Mouse (Mus musculus) embryonic facial prominence, embryonic 15.5 days (tissue): ENCODE results near the gene Foxo3. TPM values are rescaled to one million over a fixed set of nuclear protein-coding genes. Genes with fewer than 3 reads are reported as not detected.

Source experiments
- ATAC-seq: fragments of 200-750 bp; cut with Nextera tagmentation; 2 replicates; pipeline ENCODE4 v1.8.0; 2017; ENCODE audit warnings: low read depth, moderate TSS enrichment; ENCODE audit not compliant: insufficient number of reproducible peaks, low FRiP score, low TSS enrichment
- H3K27ac ChIP-seq: fragments of 300-500 bp; sonication (generic); replicated peaks from 2 replicates; pipeline ENCODE4 v1.5.1; 2015; ENCODE audit warnings: mild to moderate bottlenecking, inconsistent platforms
- H3K27me3 ChIP-seq: fragments of 300-500 bp; sonication (generic); 2 replicates; pipeline ENCODE4 v1.6.1; 2015; ENCODE audit warnings: inconsistent platforms
- H3K36me3 ChIP-seq: fragments of 300-500 bp; sonication (generic); 2 replicates; pipeline ENCODE4 v1.6.1; 2015; ENCODE audit warnings: mild to moderate bottlenecking, inconsistent platforms
- H3K4me1 ChIP-seq: fragments of 300-500 bp; sonication (generic); 2 replicates; pipeline ENCODE4 v1.6.1; 2015; ENCODE audit warnings: inconsistent platforms
- H3K4me2 ChIP-seq: fragments of 300-500 bp; sonication (generic); replicated peaks from 2 replicates; pipeline ENCODE4 v1.6.1; 2015; ENCODE audit warnings: mild to moderate bottlenecking, inconsistent platforms
- H3K4me3 ChIP-seq: fragments of 300-500 bp; sonication (generic); replicated peaks from 2 replicates; pipeline ENCODE4 v1.5.1; 2015; ENCODE audit warnings: mild to moderate bottlenecking, inconsistent platforms
- H3K9ac ChIP-seq: fragments of 300-500 bp; sonication (generic); 2 replicates; pipeline ENCODE4 v1.6.1; 2015; ENCODE audit warnings: inconsistent platforms
- H3K9me3 ChIP-seq: fragments of 300-500 bp; sonication (generic); replicated peaks from 2 replicates; pipeline ENCODE4 v1.6.1; 2016; ENCODE audit warnings: inconsistent platforms
- WGBS: fragments of 180-500 bp; shearing (Covaris S2); methylation state at CpG from one replicate; pipeline ENCODE4 v1.1.7; 2015; 5-methylcytosine and 5-hydroxymethylcytosine counted together
- polyA plus RNA-seq: library from polyadenylated mRNA; unstranded; fragments of >200 nt; fragmentation: Nextera tagmentation; extraction: Ambion mirVana; gene quantifications from 2 replicates; pipeline ENCODE4 v1.2.1, GENCODE M21; 2015

The Foxo3 gene
- polyA plus RNA-seq, 1 experiment from 2014 or later, result 9.4 TPM

GRCm38 (mm10) chr10:42264195-42264594 lies 12.4 kb downstream of the Foxo3 start:
- H3K4me3 ChIP-seq, result no peak overlapping the region
- ATAC-seq, result no peak
- no peak overlapping the region for H3K4me2 ChIP-seq
- H3K36me3 ChIP-seq, result peaks cover 25% of the 10 kb centered on the region
- no peak overlapping the region for H3K27ac ChIP-seq
- WGBS, result 80% methylated on average over 5 of the region's 5 CpGs
- peaks cover 14% of the 10 kb centered on the region for H3K4me1 ChIP-seq
- H3K27me3 ChIP-seq, result no peaks in the 10 kb centered on the region
- no peak overlapping the region for H3K9ac ChIP-seq
- no peaks in the 10 kb centered on the region for H3K9me3 ChIP-seq

- H3K4me1 ChIP-seq, result peaks cover 12% of the 10 kb centered on the region
- H3K27me3 ChIP-seq, result no peaks in the 10 kb centered on the region
- no peak overlapping the region for H3K4me2 ChIP-seq
- ATAC-seq, result no peak
- no peak overlapping the region for H3K27ac ChIP-seq
- no peak overlapping the region for H3K4me3 ChIP-seq
- no peak overlapping the region for H3K9ac ChIP-seq
- WGBS, result 54% methylated on average over 8 of the region's 8 CpGs
- H3K36me3 ChIP-seq, result peaks cover 25% of the 10 kb centered on the region
- no peaks in the 10 kb centered on the region for H3K9me3 ChIP-seq
These were observed 12.9 kb downstream of the Foxo3 start for GRCm38 (mm10) chr10:42263701-42264100.

- Histone ChIP-seq H3K4me3 (no peak overlapping the region), H3K4me1 (peaks cover 14% of the 10 kb centered on the region), H3K4me2 (no peak overlapping the region), H3K27me3 (no peaks in the 10 kb centered on the region), H3K9ac (no peak overlapping the region), H3K27ac (no peak overlapping the region), H3K36me3 (peaks cover 22% of the 10 kb centered on the region), H3K9me3 (no peaks in the 10 kb centered on the region)
- 87% methylated on average over 3 of the region's 3 CpGs for WGBS
- no peak for ATAC-seq
These were observed 14.5 kb downstream of the Foxo3 start for GRCm38 (mm10) chr10:42262061-42262460.

- WGBS, result 83% methylated on average over 8 of the region's 8 CpGs
- peaks cover 12% of the 10 kb centered on the region for H3K36me3 ChIP-seq
- no peak overlapping the region for H3K4me3 ChIP-seq
- ATAC-seq, result no peak
- H3K27ac ChIP-seq, result no peak overlapping the region
- no peaks in the 10 kb centered on the region for H3K9me3 ChIP-seq
- H3K4me2 ChIP-seq, result no peak overlapping the region
- H3K9ac ChIP-seq, result no peak overlapping the region
- H3K4me1 ChIP-seq, result peaks cover 14% of the 10 kb centered on the region
- H3K27me3 ChIP-seq, result no peaks in the 10 kb centered on the region
These were observed 15.5 kb downstream of the Foxo3 start for GRCm38 (mm10) chr10:42261103-42261502.

GRCm38 (mm10) chr10:42260523-42260922 lies 16.0 kb downstream of the Foxo3 start:
- Histone ChIP-seq H3K4me3 (no peak overlapping the region), H3K4me2 (no peak overlapping the region), H3K36me3 (peaks cover 6% of the 10 kb centered on the region), H3K27me3 (no peaks in the 10 kb centered on the region), H3K9ac (no peak overlapping the region), H3K9me3 (no peaks in the 10 kb centered on the region), H3K27ac (no peak overlapping the region), H3K4me1 (peaks cover 15% of the 10 kb centered on the region)
- ATAC-seq, result no peak
- WGBS, result 70% methylated on average over 8 of the region's 8 CpGs

- 67% methylated on average over 4 of the region's 4 CpGs for WGBS
- peaks cover 23% of the 10 kb centered on the region for H3K4me1 ChIP-seq
- ATAC-seq, result no peak
- H3K36me3 ChIP-seq, result no peaks in the 10 kb centered on the region
- H3K9me3 ChIP-seq, result no peaks in the 10 kb centered on the region
- H3K4me2 ChIP-seq, result no peak overlapping the region
- H3K27me3 ChIP-seq, result no peaks in the 10 kb centered on the region
- H3K27ac ChIP-seq, result no peak overlapping the region
- no peak overlapping the region for H3K9ac ChIP-seq
- no peak overlapping the region for H3K4me3 ChIP-seq
These were observed 17.0 kb downstream of the Foxo3 start for GRCm38 (mm10) chr10:42259602-42260001.

- H3K36me3 ChIP-seq, result no peaks in the 10 kb centered on the region
- H3K4me2 ChIP-seq, result no peak overlapping the region
- H3K4me3 ChIP-seq, result no peak overlapping the region
- H3K4me1 ChIP-seq, result peaks cover 38% of the 10 kb centered on the region
- no peaks in the 10 kb centered on the region for H3K27me3 ChIP-seq
- H3K9me3 ChIP-seq, result no peaks in the 10 kb centered on the region
- H3K9ac ChIP-seq, result no peak overlapping the region
- no peak overlapping the region for H3K27ac ChIP-seq
- ATAC-seq, result no peak
- WGBS, result 81% methylated on average over 7 of the region's 7 CpGs
These were observed 18.6 kb downstream of the Foxo3 start for GRCm38 (mm10) chr10:42257985-42258384.

- Histone ChIP-seq H3K27me3 (no peaks in the 10 kb centered on the region), H3K27ac (no peak overlapping the region), H3K4me3 (no peak overlapping the region), H3K4me2 (no peak overlapping the region), H3K9ac (no peak overlapping the region), H3K36me3 (no peaks in the 10 kb centered on the region), H3K4me1 (peaks cover 56% of the 10 kb centered on the region), H3K9me3 (no peaks in the 10 kb centered on the region)
- ATAC-seq, result no peak
- 71% methylated on average over 5 of the region's 5 CpGs for WGBS
These were observed 21.8 kb downstream of the Foxo3 start for GRCm38 (mm10) chr10:42254788-42255187.

- Histone ChIP-seq H3K9ac (no peak overlapping the region), H3K36me3 (no peaks in the 10 kb centered on the region), H3K4me3 (no peak overlapping the region), H3K4me1 (peaks cover 78% of the 10 kb centered on the region), H3K27me3 (no peaks in the 10 kb centered on the region), H3K4me2 (no peak overlapping the region), H3K27ac (peak overlapping the region; percentile 86), H3K9me3 (no peaks in the 10 kb centered on the region)
- WGBS, result 31% methylated on average over 8 of the region's 8 CpGs
- ATAC-seq, result no peak
These were observed 24.7 kb downstream of the Foxo3 start for GRCm38 (mm10) chr10:42251749-42252323.

GRCm38 (mm10) chr10:42251203-42251602 lies 25.4 kb downstream of the Foxo3 start:
- H3K9ac ChIP-seq, result no peak overlapping the region
- peak overlapping the region; percentile 15; the same call in 1 of the 2 replicates for H3K4me2 ChIP-seq
- peak overlapping the region; percentile 86 for H3K27ac ChIP-seq
- H3K36me3 ChIP-seq, result no peaks in the 10 kb centered on the region
- 18% methylated on average over 7 of the region's 7 CpGs for WGBS
- H3K27me3 ChIP-seq, result no peaks in the 10 kb centered on the region
- ATAC-seq, result peak; percentile 51; the same call in 1 of the 2 replicates
- no peak overlapping the region for H3K4me3 ChIP-seq
- no peaks in the 10 kb centered on the region for H3K9me3 ChIP-seq
- H3K4me1 ChIP-seq, result peaks cover 85% of the 10 kb centered on the region

GRCm38 (mm10) chr10:42249965-42250364 lies 26.6 kb downstream of the Foxo3 start:
- H3K27me3 ChIP-seq, result no peaks in the 10 kb centered on the region
- no peaks in the 10 kb centered on the region for H3K36me3 ChIP-seq
- 64% methylated on average over 2 of the region's 2 CpGs for WGBS
- no peak overlapping the region for H3K4me2 ChIP-seq
- no peak overlapping the region for H3K27ac ChIP-seq
- H3K4me1 ChIP-seq, result peaks cover 90% of the 10 kb centered on the region
- H3K9ac ChIP-seq, result no peak overlapping the region
- H3K9me3 ChIP-seq, result no peaks in the 10 kb centered on the region
- ATAC-seq, result no peak
- no peak overlapping the region for H3K4me3 ChIP-seq

GRCm38 (mm10) chr10:42248644-42249043 lies 27.9 kb downstream of the Foxo3 start:
- Histone ChIP-seq H3K4me2 (no peak overlapping the region), H3K9ac (no peak overlapping the region), H3K9me3 (no peaks in the 10 kb centered on the region), H3K4me1 (peaks cover 89% of the 10 kb centered on the region), H3K27me3 (no peaks in the 10 kb centered on the region), H3K36me3 (no peaks in the 10 kb centered on the region), H3K4me3 (no peak overlapping the region), H3K27ac (no peak overlapping the region; the same call in 1 of the 2 replicates)
- WGBS, result 72% methylated on average over 5 of the region's 5 CpGs
- no peak for ATAC-seq
